Mouse (Mus musculus) stomach, embryonic 16.5 days (tissue): Measurements from ENCODE around the gene Kif28. TPM values are rescaled to one million over a fixed set of nuclear protein-coding genes. Genes with fewer than 3 reads are reported as not detected.
"Not testable (repeated sequence)": the region's sequence is repeated elsewhere in the genome, so short reads cannot be mapped to it uniquely, and the experiment has no call there.

Experiments used
- ATAC-seq: fragments of 200-750 bp; cut with Nextera tagmentation; 2 replicates; pipeline ENCODE4 v1.8.0; 2017; ENCODE audit warnings: moderate number of reproducible peaks, moderate TSS enrichment; ENCODE audit not compliant: insufficient read depth, low FRiP score
- H3K27ac ChIP-seq: fragments of 300-500 bp; sonication (generic); 2 replicates; pipeline ENCODE4 v1.5.1; 2014; ENCODE audit warnings: low read length
- H3K27me3 ChIP-seq: fragments of 300-500 bp; sonication (generic); 2 replicates; pipeline ENCODE4 v1.6.1; 2014; ENCODE audit warnings: low read length, control low read depth, mixed read lengths; ENCODE audit not compliant: control insufficient read depth, insufficient read depth
- H3K36me3 ChIP-seq: fragments of 300-500 bp; sonication (generic); 2 replicates; pipeline ENCODE4 v1.6.1; 2014; ENCODE audit warnings: low read length; ENCODE audit not compliant: control insufficient read depth, insufficient read depth
- H3K4me1 ChIP-seq: fragments of 300-500 bp; sonication (generic); 2 replicates; pipeline ENCODE4 v1.6.1; 2014; ENCODE audit warnings: low read length, control low read depth, mixed read lengths; ENCODE audit not compliant: control insufficient read depth, insufficient read depth
- H3K4me2 ChIP-seq: fragments of 300-500 bp; sonication (generic); 2 replicates; pipeline ENCODE4 v1.6.1; 2014; ENCODE audit warnings: low read depth, low read length, mixed read lengths
- H3K4me3 ChIP-seq: fragments of 300-500 bp; sonication (generic); replicated peaks from 2 replicates; pipeline ENCODE4 v1.5.1; 2014; ENCODE audit warnings: mild to moderate bottlenecking, low read length
- H3K9ac ChIP-seq: fragments of 300-500 bp; sonication (generic); 2 replicates; pipeline ENCODE4 v1.6.1; 2014; ENCODE audit warnings: low read length
- H3K9me3 ChIP-seq: fragments of 300-500 bp; sonication (generic); replicated peaks from 2 replicates; pipeline ENCODE4 v1.6.1; 2016; ENCODE audit warnings: low read length, control low read depth; ENCODE audit not compliant: control insufficient read depth
- WGBS: fragments of 180-500 bp; shearing (Covaris S2); extraction: QIAGEN DNeasy Blood & Tissue Kit; methylation state at CpG from one replicate; pipeline ENCODE4 v1.1.7; 2014; 5-methylcytosine and 5-hydroxymethylcytosine counted together
- polyA plus RNA-seq: library from polyadenylated mRNA; unstranded; fragments of >200 nt; fragmentation: Nextera tagmentation; extraction: Ambion mirVana; gene quantifications from 2 replicates; pipeline ENCODE4 v1.2.1, GENCODE M21; 2015

The Kif28 gene
- polyA plus RNA-seq, 1 experiment from 2014 or later = 0.04 TPM

DNA sequence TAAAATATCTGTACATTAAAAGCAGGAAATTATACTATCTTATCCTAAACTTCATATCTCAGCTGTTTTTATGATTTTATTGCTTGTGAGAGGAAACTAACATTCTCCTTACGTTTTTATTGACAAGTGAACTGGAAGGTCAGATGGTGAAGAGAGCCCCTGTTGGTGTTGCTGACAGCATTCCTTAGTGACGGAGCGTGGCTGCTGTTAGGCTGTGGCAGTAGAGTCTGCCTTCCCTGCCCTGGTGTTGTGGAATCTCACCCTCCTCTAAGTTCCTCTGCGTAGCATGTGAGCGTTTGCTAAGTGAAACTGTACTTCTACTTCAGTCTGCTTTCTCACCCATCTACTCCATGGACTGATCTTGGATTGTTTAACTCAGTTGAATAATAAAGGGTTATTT, 58.3 kb downstream of the Kif28 start:
- no peak overlapping the region for H3K4me2 ChIP-seq
- no peak overlapping the region for H3K27ac ChIP-seq
- no peaks in the 10 kb centered on the region for H3K9me3 ChIP-seq
- no peak overlapping the region for H3K4me3 ChIP-seq
- no peaks in the 10 kb centered on the region for H3K4me1 ChIP-seq
- no peaks in the 10 kb centered on the region for H3K27me3 ChIP-seq
- no peak overlapping the region for H3K9ac ChIP-seq
- no peak for ATAC-seq
- H3K36me3 ChIP-seq = peaks cover 14% of the 10 kb centered on the region; the same call in 1 of the 2 replicates
- WGBS = 76% methylated on average over 5 of the region's 5 CpGs

DNA sequence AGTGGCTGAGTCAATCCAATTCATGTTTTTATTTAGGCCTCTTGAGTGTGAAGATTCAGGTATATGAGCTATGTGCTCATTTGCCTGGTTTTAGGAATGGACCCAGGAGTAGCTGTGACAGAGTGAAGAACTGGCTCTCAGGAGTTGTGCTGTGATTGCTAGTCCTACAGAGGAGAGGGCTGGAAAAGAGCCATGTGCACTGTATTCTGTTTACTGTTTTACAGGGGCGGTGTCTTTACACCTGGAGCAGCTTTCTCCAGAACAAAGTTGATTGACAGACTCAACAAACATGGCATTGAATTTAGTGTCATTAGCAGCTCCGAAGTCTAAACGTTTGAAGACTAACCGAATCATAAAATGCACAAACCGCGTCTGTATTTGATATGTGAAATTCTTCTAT, 58.7 kb downstream of the Kif28 start:
- WGBS = 72% methylated on average over 6 of the region's 6 CpGs
- no peak for ATAC-seq

GRCm38 (mm10) chr1:179682753-179683152, 62.3 kb downstream of the Kif28 start:
- not testable (repeated sequence) for H3K27me3 ChIP-seq, H3K9ac ChIP-seq, ATAC-seq, H3K4me2 ChIP-seq, H3K4me3 ChIP-seq, H3K27ac ChIP-seq, H3K4me1 ChIP-seq, H3K9me3 ChIP-seq
- 68% methylated on average over 9 of the region's 10 CpGs for WGBS
- peaks cover 14% of the 10 kb centered on the region; the same call in 1 of the 2 replicates for H3K36me3 ChIP-seq

More for the DNA sequence above, 58.7 kb downstream of the Kif28 start:
- Histone ChIP-seq H3K4me1 (no peaks in the 10 kb centered on the region), H3K27ac (no peak overlapping the region), H3K36me3 (peaks cover 14% of the 10 kb centered on the region; the same call in 1 of the 2 replicates), H3K9me3 (no peaks in the 10 kb centered on the region), H3K9ac (no peak overlapping the region), H3K27me3 (no peaks in the 10 kb centered on the region), H3K4me2 (no peak overlapping the region), H3K4me3 (no peak overlapping the region)

GRCm38 (mm10) chr1:179679326-179679725, 65.7 kb downstream of the Kif28 start:
- no peak overlapping the region for H3K4me2 ChIP-seq
- no peak for ATAC-seq
- 97% methylated on average over 4 of the region's 4 CpGs for WGBS

GRCm38 (mm10) chr1:179677031-179677430, 68.0 kb downstream of the Kif28 start:
- Histone ChIP-seq H3K36me3 (peaks cover 3% of the 10 kb centered on the region; the same call in 1 of the 2 replicates), H3K4me3 (no peak overlapping the region), H3K9ac (no peak overlapping the region), H3K4me1 (no peaks in the 10 kb centered on the region), H3K27me3 (no peaks in the 10 kb centered on the region), H3K9me3 (no peaks in the 10 kb centered on the region), H3K4me2 (no peak overlapping the region), H3K27ac (no peak overlapping the region)
- WGBS = 86% methylated on average over 2 of the region's 2 CpGs
- no peak for ATAC-seq

More at GRCm38 (mm10) chr1:179679326-179679725, 65.7 kb downstream of the Kif28 start:
- Histone ChIP-seq H3K4me1 (no peaks in the 10 kb centered on the region), H3K9ac (no peak overlapping the region), H3K36me3 (peaks cover 4% of the 10 kb centered on the region; the same call in 1 of the 2 replicates), H3K27me3 (no peaks in the 10 kb centered on the region), H3K27ac (no peak overlapping the region), H3K4me3 (no peak overlapping the region), H3K9me3 (no peaks in the 10 kb centered on the region)

DNA sequence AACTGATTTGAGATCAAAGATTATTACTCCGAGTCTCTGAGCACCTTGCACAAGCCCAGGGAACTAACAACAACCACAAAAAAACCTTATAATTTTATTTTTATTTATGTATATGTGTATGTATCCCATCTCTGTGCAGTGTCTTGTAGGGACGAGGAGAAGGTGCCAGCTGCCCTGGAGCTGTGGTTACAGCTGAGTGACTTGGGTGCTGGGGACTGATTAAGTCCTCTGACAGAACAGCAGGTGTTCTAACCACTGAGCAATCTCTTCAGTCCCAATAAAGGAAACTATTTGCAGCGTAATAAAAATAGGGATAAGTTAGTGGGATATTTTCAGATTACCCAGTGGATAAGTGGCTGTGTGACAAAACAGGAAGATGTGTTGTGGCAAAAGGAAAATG, 70.7 kb downstream of the Kif28 start:
- no peaks in the 10 kb centered on the region for H3K27me3 ChIP-seq
- H3K4me1 ChIP-seq = peaks cover 6% of the 10 kb centered on the region
- H3K9ac ChIP-seq = no peak overlapping the region
- H3K9me3 ChIP-seq = no peaks in the 10 kb centered on the region
- 87% methylated on average over 3 of the region's 3 CpGs for WGBS
- no peak overlapping the region for H3K4me3 ChIP-seq
- no peak for ATAC-seq
- H3K36me3 ChIP-seq = peaks cover 3% of the 10 kb centered on the region; the same call in 1 of the 2 replicates
- H3K27ac ChIP-seq = no peak overlapping the region
- no peak overlapping the region for H3K4me2 ChIP-seq

GRCm38 (mm10) chr1:179668836-179669537, 76.1 kb downstream of the Kif28 start:
- H3K4me3 ChIP-seq = peak overlapping the region; percentile 87
- H3K4me2 ChIP-seq = peak overlapping the region; percentile 81
- 0 out of 2 replicates have a peak, but pooled peaks cover 3% of the 10 kb centered on the region for H3K36me3 ChIP-seq
- no peaks in the 10 kb centered on the region for H3K9me3 ChIP-seq
- peak overlapping the region; percentile 75 for H3K27ac ChIP-seq
- H3K27me3 ChIP-seq = no peaks in the 10 kb centered on the region
- no peak for ATAC-seq
- WGBS = 18% methylated on average over 12 of the region's 12 CpGs
- peaks cover 11% of the 10 kb centered on the region for H3K4me1 ChIP-seq
- peak overlapping the region; percentile 89 for H3K9ac ChIP-seq

DNA sequence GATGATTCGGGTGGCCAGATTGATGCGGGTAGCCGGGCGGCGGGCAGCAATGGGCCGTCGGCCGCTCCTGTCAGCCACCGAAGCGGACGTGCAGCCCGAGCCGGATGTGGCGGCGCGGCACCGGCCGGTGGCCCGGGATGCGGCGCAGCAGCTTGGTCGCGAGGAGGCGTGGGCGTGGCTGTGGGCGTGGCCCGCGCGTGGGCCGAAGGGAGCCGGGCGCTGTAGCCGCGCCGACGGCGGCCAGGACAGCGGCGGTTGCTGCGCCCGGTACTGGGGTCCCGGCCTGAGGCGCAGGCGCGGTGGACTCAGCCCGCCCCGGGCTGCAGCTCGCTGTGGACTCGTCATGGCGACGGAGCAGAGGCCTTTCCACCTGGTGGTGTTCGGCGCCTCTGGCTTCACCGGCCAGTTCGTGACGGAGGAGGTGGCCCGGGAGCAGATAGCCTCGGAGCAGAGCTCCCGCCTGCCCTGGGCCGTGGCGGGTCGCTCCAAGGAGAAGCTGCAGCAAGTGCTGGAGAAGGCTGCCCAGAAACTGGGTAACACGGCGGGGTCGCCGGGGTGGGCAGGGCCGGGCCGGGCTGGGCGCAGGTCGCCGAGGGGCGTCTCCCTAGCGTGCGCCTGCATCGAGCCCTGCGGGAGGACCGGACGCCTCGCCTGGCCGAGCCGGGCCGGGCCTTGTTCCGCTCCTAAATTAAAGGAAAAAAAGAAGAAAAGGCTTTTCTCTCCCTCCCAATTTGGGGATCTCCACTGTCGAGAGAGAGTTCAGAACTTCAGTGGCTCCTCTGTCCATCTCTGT, 76.9 kb downstream of the Kif28 start, which contains the start of gene Sccpdh:
Gene Sccpdh, plus strand, starts transcription at position 198 of the 793 bp plus-strand sequence.
- peak; percentile 94 for ATAC-seq
- Histone ChIP-seq H3K9me3 (no peaks in the 10 kb centered on the region), H3K4me3 (peak within 1 kb of the TSS; percentile 87), H3K9ac (peak within 1 kb of the TSS; percentile 89), H3K4me1 (peaks cover 11% of the 10 kb centered on the region), H3K36me3 (no peaks in the 10 kb centered on the region), H3K4me2 (peak within 1 kb of the TSS; percentile 81), H3K27ac (peak within 1 kb of the TSS; percentile 75), H3K27me3 (no peaks in the 10 kb centered on the region)
- under 1% methylated on average over 75 of the region's 84 CpGs for WGBS

- Histone ChIP-seq H3K27ac (peak overlapping the region; percentile 75), H3K9ac (peak overlapping the region; percentile 89), H3K36me3 (no peaks in the 10 kb centered on the region), H3K4me1 (peaks cover 11% of the 10 kb centered on the region), H3K27me3 (no peaks in the 10 kb centered on the region), H3K4me2 (peak overlapping the region; percentile 81), H3K9me3 (no peaks in the 10 kb centered on the region), H3K4me3 (peak overlapping the region; percentile 87)
- no peak for ATAC-seq
- 14% methylated on average over 7 of the region's 7 CpGs for WGBS
These were observed 77.6 kb downstream of the Kif28 start for GRCm38 (mm10) chr1:179667450-179667849.
